Mouse (Mus musculus) hindbrain, embryonic 10.5 days (tissue): ENCODE results near the gene Tbc1d14. TPM values are rescaled to one million over a fixed set of nuclear protein-coding genes. Genes with fewer than 3 reads are reported as not detected.
A peak's percentile ranks its signal among the peaks of the same experiment; 100 is the strongest.

ENCODE experiments used
- DNase-seq: peaks from one replicate; pipeline ENCODE4 v3.0.0-alpha.2; 2017; ENCODE audit warnings: low spot score
- H3K27ac ChIP-seq: fragments of 300-500 bp; sonication (generic); 2 replicates; pipeline ENCODE4 v1.5.1; 2016; ENCODE audit warnings: mild to moderate bottlenecking, moderate library complexity
- H3K27me3 ChIP-seq: fragments of 300-500 bp; sonication (generic); 2 replicates; pipeline ENCODE4 v1.6.1; 2016; ENCODE audit warnings: mild to moderate bottlenecking; ENCODE audit not compliant: poor library complexity, insufficient read depth, severe bottlenecking
- H3K36me3 ChIP-seq: fragments of 300-500 bp; sonication (generic); 2 replicates; pipeline ENCODE4 v1.6.1; 2016; ENCODE audit warnings: mild to moderate bottlenecking, moderate library complexity
- H3K4me1 ChIP-seq: fragments of 300-500 bp; sonication (generic); replicated peaks from 2 replicates; pipeline ENCODE4 v1.6.1; 2016; ENCODE audit warnings: mild to moderate bottlenecking
- H3K4me3 ChIP-seq: fragments of 300-500 bp; sonication (generic); 2 replicates; pipeline ENCODE4 v1.5.1; 2016; ENCODE audit warnings: mild to moderate bottlenecking, moderate library complexity
- H3K9me3 ChIP-seq: fragments of 300-500 bp; sonication (generic); 2 replicates; pipeline ENCODE4 v1.6.1; 2016; ENCODE audit warnings: mild to moderate bottlenecking, moderate library complexity
- WGBS: fragments of 180-500 bp; shearing (Covaris S2); methylation state at CpG from one replicate; pipeline ENCODE4 v1.1.7; 2016; 5-methylcytosine and 5-hydroxymethylcytosine counted together
- polyA plus RNA-seq: library from polyadenylated mRNA; unstranded; fragments of >200 nt; fragmentation: Nextera tagmentation; extraction: Ambion mirVana; gene quantifications from 2 replicates; pipeline ENCODE4 v1.2.1, GENCODE M21; 2016

Gene Tbc1d14
- polyA plus RNA-seq, 1 experiment from 2014 or later: 44.4 TPM

- Histone ChIP-seq H3K4me3 (no peak overlapping the region), H3K9me3 (no peaks in the 10 kb centered on the region), H3K27me3 (no peaks in the 10 kb centered on the region), H3K4me1 (peaks cover 23% of the 10 kb centered on the region), H3K36me3 (no peaks in the 10 kb centered on the region), H3K27ac (no peak overlapping the region)
- no peak for DNase-seq
- 89% methylated on average over 6 of the region's 6 CpGs for WGBS
These were observed 33.4 kb downstream of the Tbc1d14 start for GRCm38 (mm10) chr5:36559510-36560235.

- Histone ChIP-seq H3K27ac (no peak overlapping the region), H3K4me3 (no peak overlapping the region), H3K4me1 (peaks cover 22% of the 10 kb centered on the region), H3K9me3 (no peaks in the 10 kb centered on the region), H3K36me3 (no peaks in the 10 kb centered on the region), H3K27me3 (no peaks in the 10 kb centered on the region)
- 88% methylated on average over 5 of the region's 5 CpGs for WGBS
- no peak for DNase-seq
These were observed 34.0 kb downstream of the Tbc1d14 start for GRCm38 (mm10) chr5:36559106-36559505.

GRCm38 (mm10) chr5:36558526-36558925, 34.5 kb downstream of the Tbc1d14 start:
- no peak for DNase-seq
- no peaks in the 10 kb centered on the region for H3K9me3 ChIP-seq
- H3K4me3 ChIP-seq: no peak overlapping the region
- no peaks in the 10 kb centered on the region for H3K27me3 ChIP-seq
- no peaks in the 10 kb centered on the region for H3K36me3 ChIP-seq
- peaks cover 17% of the 10 kb centered on the region for H3K4me1 ChIP-seq
- WGBS: 92% methylated on average over 2 of the region's 2 CpGs
- H3K27ac ChIP-seq: no peak overlapping the region

GRCm38 (mm10) chr5:36557584-36558308, 35.3 kb downstream of the Tbc1d14 start:
- DNase-seq: no peak
- 0 out of 2 replicates have a peak overlapping the region, but pooled peaks have one; percentile 29 for H3K27ac ChIP-seq
- 0 out of 2 replicates have a peak, but pooled peaks cover 4% of the 10 kb centered on the region for H3K36me3 ChIP-seq
- no peaks in the 10 kb centered on the region for H3K9me3 ChIP-seq
- H3K4me1 ChIP-seq: peaks cover 17% of the 10 kb centered on the region
- no peak overlapping the region for H3K4me3 ChIP-seq
- 34% methylated on average over 7 of the region's 7 CpGs for WGBS
- H3K27me3 ChIP-seq: no peaks in the 10 kb centered on the region

GRCm38 (mm10) chr5:36556906-36557305, 36.2 kb downstream of the Tbc1d14 start:
- H3K4me3 ChIP-seq: no peak overlapping the region
- 66% methylated on average over 3 of the region's 3 CpGs for WGBS

GRCm38 (mm10) chr5:36556289-36556688, 36.8 kb downstream of the Tbc1d14 start:
- H3K27me3 ChIP-seq: no peaks in the 10 kb centered on the region
- 0 out of 2 replicates have a peak, but pooled peaks cover 4% of the 10 kb centered on the region for H3K36me3 ChIP-seq
- H3K4me3 ChIP-seq: no peak overlapping the region
- no peak for DNase-seq
- H3K4me1 ChIP-seq: peaks cover 17% of the 10 kb centered on the region
- H3K27ac ChIP-seq: no peak overlapping the region
- 64% methylated on average over 4 of the region's 4 CpGs for WGBS
- H3K9me3 ChIP-seq: no peaks in the 10 kb centered on the region

More at GRCm38 (mm10) chr5:36556906-36557305, 36.2 kb downstream of the Tbc1d14 start:
- Histone ChIP-seq H3K27ac (no peak overlapping the region), H3K27me3 (no peaks in the 10 kb centered on the region), H3K4me1 (peaks cover 17% of the 10 kb centered on the region), H3K9me3 (no peaks in the 10 kb centered on the region), H3K36me3 (0 out of 2 replicates have a peak, but pooled peaks cover 4% of the 10 kb centered on the region)
- DNase-seq: no peak

GRCm38 (mm10) chr5:36554496-36554895, 38.6 kb downstream of the Tbc1d14 start:
- no peak overlapping the region for H3K27ac ChIP-seq
- H3K4me1 ChIP-seq: peaks cover 13% of the 10 kb centered on the region
- H3K4me3 ChIP-seq: no peak overlapping the region
- 0 out of 2 replicates have a peak, but pooled peaks cover 4% of the 10 kb centered on the region for H3K36me3 ChIP-seq
- no peaks in the 10 kb centered on the region for H3K27me3 ChIP-seq
- DNase-seq: no peak
- no peaks in the 10 kb centered on the region for H3K9me3 ChIP-seq
- WGBS: 83% methylated on average over 5 of the region's 5 CpGs

- H3K27ac ChIP-seq: no peak overlapping the region
- H3K27me3 ChIP-seq: no peaks in the 10 kb centered on the region
- peaks cover 13% of the 10 kb centered on the region for H3K4me1 ChIP-seq
- H3K9me3 ChIP-seq: no peaks in the 10 kb centered on the region
- no peak overlapping the region for H3K4me3 ChIP-seq
- WGBS: 89% methylated on average over 4 of the region's 4 CpGs
- H3K36me3 ChIP-seq: 0 out of 2 replicates have a peak, but pooled peaks cover 4% of the 10 kb centered on the region
- no peak for DNase-seq
These were observed 39.2 kb downstream of the Tbc1d14 start for GRCm38 (mm10) chr5:36553886-36554285.

GRCm38 (mm10) chr5:36553056-36553606, 39.9 kb downstream of the Tbc1d14 start:
- Histone ChIP-seq H3K36me3 (0 out of 2 replicates have a peak, but pooled peaks cover 4% of the 10 kb centered on the region), H3K9me3 (no peaks in the 10 kb centered on the region), H3K4me3 (no peak overlapping the region), H3K27me3 (no peaks in the 10 kb centered on the region), H3K27ac (no peak overlapping the region), H3K4me1 (peaks cover 13% of the 10 kb centered on the region)
- 78% methylated on average over 2 of the region's 2 CpGs for WGBS
- DNase-seq: no peak

- no peak for DNase-seq
- Histone ChIP-seq H3K4me3 (no peak overlapping the region), H3K4me1 (peaks cover 5% of the 10 kb centered on the region), H3K27me3 (no peaks in the 10 kb centered on the region), H3K27ac (no peak overlapping the region), H3K36me3 (0 out of 2 replicates have a peak, but pooled peaks cover 4% of the 10 kb centered on the region), H3K9me3 (no peaks in the 10 kb centered on the region)
- 94% methylated on average over 4 of the region's 4 CpGs for WGBS
These were observed 40.7 kb downstream of the Tbc1d14 start for GRCm38 (mm10) chr5:36552391-36552790.

- DNase-seq: no peak
- 77% methylated on average over 6 of the region's 6 CpGs for WGBS
- no peak overlapping the region for H3K4me3 ChIP-seq
- no peaks in the 10 kb centered on the region for H3K9me3 ChIP-seq
- H3K36me3 ChIP-seq: 0 out of 2 replicates have a peak, but pooled peaks cover 4% of the 10 kb centered on the region
- no peak overlapping the region for H3K27ac ChIP-seq
- peaks cover 10% of the 10 kb centered on the region; the same call in 1 of the 2 replicates for H3K4me1 ChIP-seq
- H3K27me3 ChIP-seq: no peaks in the 10 kb centered on the region
These were observed 43.8 kb downstream of the Tbc1d14 start for GRCm38 (mm10) chr5:36549243-36549642.

- DNase-seq: no peak
- Histone ChIP-seq H3K27ac (no peak overlapping the region), H3K9me3 (no peaks in the 10 kb centered on the region), H3K4me3 (no peak overlapping the region), H3K4me1 (peaks cover 10% of the 10 kb centered on the region; the same call in 1 of the 2 replicates), H3K36me3 (no peaks in the 10 kb centered on the region), H3K27me3 (no peaks in the 10 kb centered on the region)
- 96% methylated on average over 1 of the region's 1 CpGs for WGBS
These were observed 48.3 kb downstream of the Tbc1d14 start for GRCm38 (mm10) chr5:36544765-36545164.
